Mouse (Mus musculus) ES-Bruce4 (cell line): ENCODE results near the gene Ddx4. TPM values are rescaled to one million over a fixed set of nuclear protein-coding genes. Genes with fewer than 3 reads are reported as not detected.
"Not testable (repeated sequence)": the region's sequence is repeated elsewhere in the genome, so short reads cannot be mapped to it uniquely, and the experiment has no call there.

Source experiments
- H3K27ac ChIP-seq: 2 replicates; pipeline ENCODE4 v1.5.1; 2012; ENCODE audit warnings: low read length, inconsistent platforms; ENCODE audit not compliant: insufficient read depth
- H3K27me3 ChIP-seq: 2 replicates; pipeline ENCODE4 v1.6.1; 2012; ENCODE audit warnings: mild to moderate bottlenecking, low read length, inconsistent platforms; ENCODE audit not compliant: control insufficient read depth, poor library complexity, insufficient read depth, severe bottlenecking
- H3K36me3 ChIP-seq: 2 replicates; pipeline ENCODE4 v1.6.1; 2012; ENCODE audit warnings: inconsistent platforms, mild to moderate bottlenecking, low read length, moderate library complexity; ENCODE audit not compliant: control insufficient read depth, poor library complexity, insufficient read depth, severe bottlenecking
- H3K4me1 ChIP-seq: one replicate; pipeline ENCODE4 v1.8.1; 2011; ENCODE audit warnings: low read length; ENCODE audit not compliant: control insufficient read depth, insufficient read depth
- H3K4me3 ChIP-seq: 2 replicates; pipeline ENCODE4 v1.5.1; 2011; ENCODE audit warnings: low read depth, mild to moderate bottlenecking, low read length
- H3K9ac ChIP-seq: 2 replicates; pipeline ENCODE4 v1.6.1; 2012; ENCODE audit warnings: low read depth, mild to moderate bottlenecking, inconsistent platforms; ENCODE audit not compliant: poor library complexity, severe bottlenecking
- H3K9me3 ChIP-seq: replicated peaks from 2 replicates; pipeline ENCODE4 v1.6.1; 2012; ENCODE audit warnings: mild to moderate bottlenecking, low read length, inconsistent platforms; ENCODE audit not compliant: control insufficient read depth, poor library complexity, insufficient read depth, severe bottlenecking
- CTCF ChIP-seq: IDR thresholded peaks from one replicate; pipeline ENCODE4 v1.8.1; 2011; ENCODE audit warnings: low read depth, low read length
- EP300 ChIP-seq: IDR thresholded peaks from 2 replicates; pipeline ENCODE4 v1.6.1; 2011; ENCODE audit warnings: low read depth, low read length; ENCODE audit not compliant: insufficient read depth
- POLR2A ChIP-seq: IDR thresholded peaks from one replicate; pipeline ENCODE4 v1.8.1; 2011; ENCODE audit warnings: low read length; ENCODE audit not compliant: insufficient read depth
- polyA plus RNA-seq: library from polyadenylated mRNA; stranded (reverse); fragments of >200 nt; gene quantifications from 2 replicates; pipeline ENCODE4 v1.2.4, GENCODE M21; 2011; ENCODE audit warnings: low read depth; ENCODE audit not compliant: missing spikeins, insufficient read depth, insufficient read length

The Ddx4 gene
- polyA plus RNA-seq, 1 experiment, result 15.3 TPM

DNA sequence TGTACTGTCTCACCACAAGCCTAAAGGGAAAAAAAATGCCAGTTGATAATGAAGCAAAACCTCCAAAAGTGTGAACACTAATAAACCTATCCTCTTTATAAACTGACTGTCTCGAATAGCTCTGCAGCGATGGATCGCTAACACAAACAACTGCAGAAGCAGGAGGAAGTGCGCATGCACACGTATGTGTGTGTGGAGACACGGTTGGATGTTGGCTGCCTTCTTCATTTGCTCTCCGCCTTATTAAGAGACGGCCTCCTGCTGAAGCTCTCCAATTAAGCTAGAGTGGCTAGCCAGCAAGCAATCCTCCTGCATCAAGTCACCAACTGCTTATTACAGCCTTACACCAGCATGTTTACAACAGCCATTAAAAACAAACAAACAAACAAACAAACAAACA is 70.0 kb downstream of the Ddx4 start:
- TF ChIP-seq CTCF (no peak), POLR2A (no peak), EP300 (no peak)
- no peak overlapping the region for H3K9ac ChIP-seq
- H3K4me3 ChIP-seq, result no peak overlapping the region
- no peaks in the 10 kb centered on the region for H3K27me3 ChIP-seq
- H3K36me3 ChIP-seq, result no peaks in the 10 kb centered on the region
- no peak overlapping the region for H3K27ac ChIP-seq
- H3K9me3 ChIP-seq, result no peaks in the 10 kb centered on the region
- no peaks in the 10 kb centered on the region for H3K4me1 ChIP-seq

DNA sequence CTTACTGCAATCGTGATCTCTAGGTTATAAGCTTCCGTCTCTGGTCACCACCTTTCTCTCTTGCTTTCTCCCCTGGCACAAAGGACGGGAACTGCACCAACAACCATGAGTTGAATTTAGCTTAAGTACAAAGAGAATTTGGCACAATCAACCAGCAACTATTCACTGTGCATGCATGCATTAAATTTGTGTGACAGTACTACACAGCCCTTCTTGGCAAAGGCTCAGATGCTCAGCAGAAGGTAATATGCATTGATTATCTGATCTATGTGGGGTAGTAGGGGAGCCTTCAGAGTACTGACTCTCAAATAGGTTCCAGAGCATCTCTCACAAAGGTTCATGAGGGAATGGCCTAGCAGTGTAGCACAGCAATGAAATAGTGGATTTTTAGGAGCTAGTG is 70.5 kb downstream of the Ddx4 start:
- Histone ChIP-seq H3K4me1 (no peaks in the 10 kb centered on the region), H3K27ac (no peak overlapping the region), H3K4me3 (no peak overlapping the region), H3K27me3 (no peaks in the 10 kb centered on the region), H3K9me3 (no peaks in the 10 kb centered on the region), H3K36me3 (no peaks in the 10 kb centered on the region), H3K9ac (no peak overlapping the region)
- no peak for TF ChIP-seq EP300
- TF ChIP-seq CTCF, result no peak
- TF ChIP-seq POLR2A, result no peak

DNA sequence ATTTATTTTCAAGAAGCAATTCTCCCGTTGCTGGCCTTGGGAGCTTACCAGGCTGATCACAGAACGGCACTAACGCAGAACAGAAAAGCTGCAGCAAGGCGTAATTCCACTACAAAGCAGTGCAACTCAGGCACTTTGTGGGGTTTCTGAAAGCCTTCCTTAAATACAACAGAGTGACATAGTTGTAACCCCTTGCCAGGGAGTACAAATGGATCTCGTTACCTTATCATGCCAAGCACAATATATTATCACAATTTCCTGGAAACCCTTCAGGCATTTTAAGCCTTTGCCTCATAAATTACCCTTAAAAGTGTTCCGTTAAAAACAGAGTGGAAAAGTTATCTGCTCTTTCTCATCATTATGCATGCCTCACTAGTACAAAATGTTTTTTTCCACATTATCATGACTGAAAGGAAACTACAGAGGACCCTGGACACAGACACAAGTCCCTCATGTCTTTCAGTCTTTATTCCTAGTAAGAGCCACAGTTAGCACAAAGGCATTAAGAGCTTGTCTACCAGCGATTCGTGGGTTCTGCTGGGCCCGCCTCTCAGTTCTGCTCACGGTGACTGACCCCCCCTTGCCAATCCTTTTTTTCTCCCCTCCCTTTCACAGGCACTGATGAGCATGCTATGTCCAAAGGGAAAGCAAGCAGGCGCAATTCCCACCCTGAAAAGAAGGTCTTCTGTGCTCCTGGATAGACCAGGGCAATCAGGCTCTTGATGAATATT is 71.5 kb downstream of the Ddx4 start:
- no peak overlapping the region for H3K27ac ChIP-seq
- no peak for TF ChIP-seq CTCF
- TF ChIP-seq EP300, result no peak
- H3K4me3 ChIP-seq, result no peak overlapping the region
- H3K36me3 ChIP-seq, result no peaks in the 10 kb centered on the region
- H3K4me1 ChIP-seq, result no peaks in the 10 kb centered on the region
- H3K9me3 ChIP-seq, result no peaks in the 10 kb centered on the region
- H3K27me3 ChIP-seq, result no peaks in the 10 kb centered on the region
- H3K9ac ChIP-seq, result no peak overlapping the region

GRCm38 (mm10) chr13:112578041-112578440 is 74.2 kb downstream of the Ddx4 start:
- H3K9me3 ChIP-seq, H3K4me3 ChIP-seq, H3K4me1 ChIP-seq, H3K27ac ChIP-seq, H3K27me3 ChIP-seq, H3K9ac ChIP-seq, H3K36me3 ChIP-seq: not testable (repeated sequence)

DNA sequence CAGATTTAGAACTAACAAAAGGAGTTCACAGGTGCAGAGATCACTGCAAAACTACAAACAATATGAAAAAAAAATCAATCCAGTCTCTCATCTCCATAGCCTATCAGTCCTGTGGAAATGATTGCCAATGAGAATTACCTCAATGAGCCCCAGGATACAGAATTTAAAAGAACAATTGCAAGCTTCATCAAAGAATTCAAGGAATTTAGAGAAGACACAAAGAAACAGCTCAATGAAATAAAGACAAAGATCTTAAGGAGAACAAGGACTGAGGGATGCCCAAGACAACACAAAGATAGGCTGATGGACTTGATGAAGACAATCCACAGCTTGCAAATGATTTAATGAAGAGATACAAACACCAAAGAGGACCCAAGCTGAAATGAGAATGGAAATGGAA is 78.5 kb downstream of the Ddx4 start:
- H3K27ac ChIP-seq, result no peak overlapping the region
- no peaks in the 10 kb centered on the region for H3K27me3 ChIP-seq
- no peak overlapping the region for H3K4me3 ChIP-seq
- no peaks in the 10 kb centered on the region for H3K4me1 ChIP-seq
- TF ChIP-seq POLR2A, result no peak
- TF ChIP-seq EP300, result no peak
- no peak for TF ChIP-seq CTCF
- H3K9ac ChIP-seq, result no peak overlapping the region
- H3K9me3 ChIP-seq, result no peaks in the 10 kb centered on the region
- H3K36me3 ChIP-seq, result no peaks in the 10 kb centered on the region

- H3K4me3 ChIP-seq, result no peak overlapping the region
- H3K9ac ChIP-seq, result no peak overlapping the region
- H3K4me1 ChIP-seq, result no peaks in the 10 kb centered on the region
- H3K27ac ChIP-seq, result no peak overlapping the region
- H3K9me3 ChIP-seq, result no peaks in the 10 kb centered on the region
- TF ChIP-seq EP300 (no peak), POLR2A (no peak)
- H3K36me3 ChIP-seq, result no peaks in the 10 kb centered on the region
- no peaks in the 10 kb centered on the region for H3K27me3 ChIP-seq
Observed at GRCm38 (mm10) chr13:112570768-112571167, 81.5 kb downstream of the Ddx4 start.
